Mouse (Mus musculus): Measurements from ENCODE around the gene Gm21119.
"Not testable (repeated sequence)": the region's sequence is repeated elsewhere in the genome, so short reads cannot be mapped to it uniquely, and the experiment has no call there.

The Gm21119 gene

GRCm38 (mm10) chr8:20614619-20615018, at the start of gene Gm21119:
Gene Gm21119, plus strand, starts transcription at chr8:20614919.
- not testable (repeated sequence) for DNase-seq (ENCODE audit: low spot score)

GRCm38 (mm10) chr8:20566753-20567152, 48.0 kb upstream of the Gm21119 start:
- DNase-seq (ENCODE audit: low spot score): not testable (repeated sequence)

- not testable (repeated sequence) for DNase-seq (ENCODE audit: low spot score)
Measured at GRCm38 (mm10) chr8:20581081-20581480, 33.6 kb upstream of the Gm21119 start.

GRCm38 (mm10) chr8:20582772-20583171, 31.9 kb upstream of the Gm21119 start:
- DNase-seq (ENCODE audit: low spot score): not testable (repeated sequence)

- not testable (repeated sequence) for DNase-seq (ENCODE audit: low spot score)
Measured at GRCm38 (mm10) chr8:20588268-20589177, 26.2 kb upstream of the Gm21119 start.

- peak; percentile 21 for DNase-seq (ENCODE audit: low spot score)
Measured at GRCm38 (mm10) chr8:20589178-20589539, 25.6 kb upstream of the Gm21119 start.

- peak; percentile 50 for DNase-seq (ENCODE audit: low spot score)
Measured at GRCm38 (mm10) chr8:20590117-20590997, 24.4 kb upstream of the Gm21119 start.

- DNase-seq (ENCODE audit: low spot score): not testable (repeated sequence)
Measured at GRCm38 (mm10) chr8:20591002-20591401, 23.7 kb upstream of the Gm21119 start.

- DNase-seq (ENCODE audit: low spot score): not testable (repeated sequence)
Measured at GRCm38 (mm10) chr8:20592732-20593272, 21.9 kb upstream of the Gm21119 start.

GRCm38 (mm10) chr8:20593841-20594240, 20.9 kb upstream of the Gm21119 start:
- DNase-seq (ENCODE audit: low spot score): peak; percentile 69

GRCm38 (mm10) chr8:20596081-20596841, 18.5 kb upstream of the Gm21119 start:
- DNase-seq (ENCODE audit: low spot score): peak; percentile 5

- DNase-seq (ENCODE audit: low spot score): peak; percentile 59
Measured at GRCm38 (mm10) chr8:20596842-20597708, 17.6 kb upstream of the Gm21119 start.

- not testable (repeated sequence) for DNase-seq (ENCODE audit: low spot score)
Measured at GRCm38 (mm10) chr8:20598300-20599170, 16.2 kb upstream of the Gm21119 start.

GRCm38 (mm10) chr8:20599350-20599749, 15.4 kb upstream of the Gm21119 start:
- DNase-seq (ENCODE audit: low spot score): not testable (repeated sequence)

- DNase-seq (ENCODE audit: low spot score): not testable (repeated sequence)
Measured at GRCm38 (mm10) chr8:20610856-20611255, 3.9 kb upstream of the Gm21119 start.

GRCm38 (mm10) chr8:20612721-20613120, 2.0 kb upstream of the Gm21119 start:
- not testable (repeated sequence) for DNase-seq (ENCODE audit: low spot score)

GRCm38 (mm10) chr8:20630766-20631165, 16.0 kb downstream of the Gm21119 start:
- DNase-seq (ENCODE audit: low spot score): not testable (repeated sequence)

- DNase-seq (ENCODE audit: low spot score): not testable (repeated sequence)
Measured at GRCm38 (mm10) chr8:20637931-20638330, 23.2 kb downstream of the Gm21119 start.

GRCm38 (mm10) chr8:20643536-20643935, 28.8 kb downstream of the Gm21119 start:
- peak; percentile 1 for DNase-seq (ENCODE audit: low spot score)

All from ovary, postnatal 10 days (tissue).